ENCODE assay signal across 8 mouse cellular contexts in genomic region chr2:131561891-131562585, GRCm38 (mm10). TPM values are rescaled to one million over a fixed set of nuclear protein-coding genes. Genes with fewer than 3 reads are reported as not detected.
DNase-seq lines count a peak whose midpoint lies in the region; ATAC-seq and TF ChIP-seq lines count a peak whose summit lies in the region.

Gene Adra1d (minus strand): TSS chr2:131562283.

- TF ChIP-seq CTCF in E14TG2a.4 (conservative IDR thresholded peaks at IDR 0.05; ENCODE audit: low read length): no peak
- TF ChIP-seq CTCF in olfactory bulb, adult 2 months (IDR thresholded peaks at IDR 0.05; ENCODE audit: insufficient read depth, low read depth, low read length): 0 out of 2 replicates have a peak, but pooled peaks have one; percentile 8

- no peaks in the 10 kb centered on the region for H3K9me3 ChIP-seq in E14TG2a.4 (ENCODE audit: low read length)
- H3K9me3 ChIP-seq in embryonic facial prominence, embryonic 14.5 days (ENCODE audit: control insufficient read depth, low read length): no peaks in the 10 kb centered on the region
- no peaks in the 10 kb centered on the region for H3K9me3 ChIP-seq in hindbrain, embryonic 14.5 days (ENCODE audit: control insufficient read depth, low read length)
- no peaks in the 10 kb centered on the region for H3K9me3 ChIP-seq in limb, embryonic 12.5 days

- ATAC-seq in embryonic facial prominence, embryonic 14.5 days (ENCODE audit: low read depth): peak; percentile 45; the same call in 1 of the 2 replicates
- peak; percentile 57; the same call in 1 of the 2 replicates for ATAC-seq in hindbrain, embryonic 14.5 days (ENCODE audit: low FRiP score)
- peak; percentile 44; the same call in 1 of the 2 replicates for ATAC-seq in limb, embryonic 12.5 days (ENCODE audit: insufficient number of reproducible peaks, insufficient read depth, low FRiP score, low TSS enrichment, low read depth)

- H3K27ac ChIP-seq in embryonic facial prominence, embryonic 14.5 days (replicated peaks; ENCODE audit: low read depth, low read length): no peak within 1 kb of the TSS
- H3K27ac ChIP-seq in hindbrain, embryonic 14.5 days: no peak within 1 kb of the TSS
- H3K27ac ChIP-seq in limb, embryonic 12.5 days: no peak within 1 kb of the TSS
- H3K27ac ChIP-seq in olfactory bulb, adult 2 months (ENCODE audit: insufficient read depth, low read depth, low read length): peak within 1 kb of the TSS; percentile 71

- peak within 1 kb of the TSS; percentile 90 for H3K4me2 ChIP-seq in embryonic facial prominence, embryonic 14.5 days (ENCODE audit: low read depth, low read length)
- peak within 1 kb of the TSS; percentile 80 for H3K4me2 ChIP-seq in hindbrain, embryonic 14.5 days (replicated peaks)
- peak within 1 kb of the TSS; percentile 86 for H3K4me2 ChIP-seq in limb, embryonic 12.5 days

- TF ChIP-seq POLR2A in olfactory bulb, adult 2 months (IDR thresholded peaks at IDR 0.05; ENCODE audit: insufficient read depth, low read depth, low read length): 0 out of 2 replicates have a peak, but pooled peaks have one; percentile 17

- peak within 1 kb of the TSS; percentile 80 for H3K4me3 ChIP-seq in E14TG2a.4 (replicated peaks; ENCODE audit: low read length)
- H3K4me3 ChIP-seq in embryonic facial prominence, embryonic 14.5 days (ENCODE audit: low read depth, low read length): peak within 1 kb of the TSS; percentile 54
- H3K4me3 ChIP-seq in hindbrain, embryonic 14.5 days (replicated peaks; ENCODE audit: low read length): peak within 1 kb of the TSS; percentile 45
- peak within 1 kb of the TSS; percentile 50 for H3K4me3 ChIP-seq in limb, embryonic 12.5 days (replicated peaks)
- peak within 1 kb of the TSS; percentile 73 for H3K4me3 ChIP-seq in olfactory bulb, adult 2 months (ENCODE audit: insufficient read depth, low read depth, low read length)

- peaks cover 89% of the 10 kb centered on the region for H3K27me3 ChIP-seq in E14TG2a.4 (ENCODE audit: insufficient read depth, low read length)
- peaks cover 75% of the 10 kb centered on the region for H3K27me3 ChIP-seq in embryonic facial prominence, embryonic 14.5 days (replicated peaks; ENCODE audit: control insufficient read depth, insufficient read depth, low read length)
- peaks cover 75% of the 10 kb centered on the region for H3K27me3 ChIP-seq in hindbrain, embryonic 14.5 days (ENCODE audit: control insufficient read depth, insufficient read depth, low read length)
- H3K27me3 ChIP-seq in limb, embryonic 12.5 days: peaks cover 92% of the 10 kb centered on the region

- under 1% methylated on average over 15 of the region's 82 CpGs for WGBS in embryonic facial prominence, embryonic 14.5 days
- WGBS in hindbrain, embryonic 14.5 days: under 1% methylated on average over 76 of the region's 82 CpGs
- WGBS in limb, embryonic 12.5 days: under 1% methylated on average over 67 of the region's 82 CpGs
- 1% methylated on average over 75 of the region's 82 CpGs for WGBS in olfactory bulb, adult 2 months

- peak within 1 kb of the TSS; percentile 62 for H3K9ac ChIP-seq in embryonic facial prominence, embryonic 14.5 days (ENCODE audit: low read depth, low read length)
- H3K9ac ChIP-seq in hindbrain, embryonic 14.5 days: peak within 1 kb of the TSS; percentile 46
- peak within 1 kb of the TSS; percentile 42 for H3K9ac ChIP-seq in limb, embryonic 12.5 days (replicated peaks)

- peaks cover 21% of the 10 kb centered on the region for H3K4me1 ChIP-seq in E14TG2a.4 (replicated peaks; ENCODE audit: low read depth, low read length)
- H3K4me1 ChIP-seq in embryonic facial prominence, embryonic 14.5 days (ENCODE audit: control insufficient read depth, insufficient read depth, low read length): peaks cover 8% of the 10 kb centered on the region; the same call in 1 of the 2 replicates
- peaks cover 13% of the 10 kb centered on the region for H3K4me1 ChIP-seq in hindbrain, embryonic 14.5 days (replicated peaks; ENCODE audit: control insufficient read depth, insufficient read depth, low read length)
- H3K4me1 ChIP-seq in limb, embryonic 12.5 days (replicated peaks): peaks cover 15% of the 10 kb centered on the region
- peaks cover 19% of the 10 kb centered on the region for H3K4me1 ChIP-seq in olfactory bulb, adult 2 months (ENCODE audit: control insufficient read depth, insufficient read depth, low read length)

- no peaks in the 10 kb centered on the region for H3K36me3 ChIP-seq in E14TG2a.4 (ENCODE audit: insufficient read depth, low read length)
- no peaks in the 10 kb centered on the region for H3K36me3 ChIP-seq in embryonic facial prominence, embryonic 14.5 days (ENCODE audit: control insufficient read depth, insufficient read depth, low read length)
- no peaks in the 10 kb centered on the region for H3K36me3 ChIP-seq in hindbrain, embryonic 14.5 days (replicated peaks; ENCODE audit: control insufficient read depth, insufficient read depth)
- no peaks in the 10 kb centered on the region for H3K36me3 ChIP-seq in limb, embryonic 12.5 days

- no peak for DNase-seq in frontal cortex, adult 2 months (ENCODE audit: extremely low spot score in 1 of 2, low spot score in 1 of 2)
- DNase-seq in frontal cortex, postnatal 10 days (ENCODE audit: low spot score in 2 of 2): no peak
- DNase-seq in embryonic facial prominence, embryonic 14.5 days (ENCODE audit: low spot score): peak; percentile 13
- DNase-seq in hindbrain, embryonic 14.5 days (ENCODE audit: low spot score): no peak
- no peak for DNase-seq in cerebellum, adult 11 months

RNA-seq across cellular contexts. Expression of gene Adra1d, which starts in this region (rescaled TPM):
- polyA plus RNA-seq in frontal cortex, adult 2 months (2012; rRNA removed): 18.6 and 25.7 TPM in 2 replicates
- polyA plus RNA-seq in embryonic facial prominence, embryonic 14.5 days (2014; fragmentation: Nextera tagmentation; extraction: Ambion mirVana): 1.6 TPM in 2 replicates
- 0.23 and 0.56 TPM in 2 replicates for polyA plus RNA-seq in hindbrain, embryonic 14.5 days (2014; fragmentation: Nextera tagmentation; extraction: Ambion mirVana)
- polyA plus RNA-seq in limb, embryonic 12.5 days (2016; fragmentation: Nextera tagmentation; extraction: Ambion mirVana): 0.18 TPM in 1 of 2 replicates, not detected in the other
- polyA plus RNA-seq in olfactory bulb, adult 2 months (2012; ENCODE audit: insufficient read depth, insufficient read length, low replicate concordance, missing spikeins): not detected in 2 replicates

Comparison
In these comparisons a context has a peak if more than half of its experiments do, and no peak if none do; other contexts are left out.
1. Peak in ATAC-seq, H3K4me3 ChIP-seq, H3K9ac ChIP-seq and H3K4me2 ChIP-seq in hindbrain, embryonic 14.5 days; RNA of the gene not detected or under 1 TPM.
2. Peak in ATAC-seq, H3K4me3 ChIP-seq, H3K9ac ChIP-seq and H3K4me2 ChIP-seq in limb, embryonic 12.5 days; RNA of the gene not detected or under 1 TPM.